Mouse (Mus musculus) limb, embryonic 14.5 days (tissue): Measurements from ENCODE around the gene Cdc42. TPM values are rescaled to one million over a fixed set of nuclear protein-coding genes. Genes with fewer than 3 reads are reported as not detected.

Source experiments
- ATAC-seq: fragments of 200-750 bp; cut with Nextera tagmentation; 2 replicates; pipeline ENCODE4 v1.8.0; 2017; ENCODE audit warnings: low read depth, moderate number of reproducible peaks, moderate TSS enrichment; ENCODE audit not compliant: low FRiP score
- DNase-seq: peaks from one replicate; pipeline ENCODE4 v3.0.0-alpha.2; 2015; ENCODE audit warnings: low spot score
- H3K27ac ChIP-seq: fragments of 300-500 bp; sonication (generic); replicated peaks from 2 replicates; pipeline ENCODE4 v1.5.1; 2014; ENCODE audit warnings: low read depth, mild to moderate bottlenecking, low read length, moderate library complexity, mixed read lengths
- H3K27me3 ChIP-seq: fragments of 300-500 bp; sonication (generic); 2 replicates; pipeline ENCODE4 v1.6.1; 2014; ENCODE audit warnings: low read length, mixed read lengths; ENCODE audit not compliant: control insufficient read depth, insufficient read depth
- H3K36me3 ChIP-seq: fragments of 300-500 bp; sonication (generic); 2 replicates; pipeline ENCODE4 v1.6.1; 2014; ENCODE audit warnings: mild to moderate bottlenecking, low read length, moderate library complexity, mixed read lengths; ENCODE audit not compliant: control insufficient read depth, insufficient read depth
- H3K4me1 ChIP-seq: fragments of 300-500 bp; sonication (generic); 2 replicates; pipeline ENCODE4 v1.6.1; 2014; ENCODE audit warnings: antibody characterized with exemption, low read length, mixed read lengths; ENCODE audit not compliant: control insufficient read depth, insufficient read depth
- H3K4me2 ChIP-seq: fragments of 300-500 bp; sonication (generic); replicated peaks from 2 replicates; pipeline ENCODE4 v1.6.1; 2014; ENCODE audit warnings: low read depth, mild to moderate bottlenecking, low read length, moderate library complexity; ENCODE audit not compliant: severe bottlenecking
- H3K4me3 ChIP-seq: fragments of 300-500 bp; sonication (generic); replicated peaks from 2 replicates; pipeline ENCODE4 v1.5.1; 2014; ENCODE audit warnings: low read length
- H3K9ac ChIP-seq: fragments of 300-500 bp; sonication (generic); 2 replicates; pipeline ENCODE4 v1.6.1; 2014; ENCODE audit warnings: mild to moderate bottlenecking, low read depth, low read length, moderate library complexity; ENCODE audit not compliant: severe bottlenecking
- H3K9me3 ChIP-seq: fragments of 300-500 bp; sonication (generic); 2 replicates; pipeline ENCODE4 v1.6.1; 2016; ENCODE audit warnings: low read length; ENCODE audit not compliant: control insufficient read depth
- POLR2A ChIP-seq: fragments of 200-500 bp; IDR thresholded peaks from 2 replicates; pipeline ENCODE4 v1.8.0; 2012; ENCODE audit warnings: inconsistent platforms, mild to moderate bottlenecking, moderate library complexity, borderline replicate concordance; ENCODE audit not compliant: insufficient read depth, insufficient read length; ENCODE audit errors: extremely low read depth
- WGBS: fragments of 180-500 bp; shearing (Covaris S2); extraction: QIAGEN DNeasy Blood & Tissue Kit; methylation state at CpG from one replicate; pipeline ENCODE4 v1.1.7; 2014; 5-methylcytosine and 5-hydroxymethylcytosine counted together
- polyA plus RNA-seq, 2 experiments: library from polyadenylated mRNA; depleted of rRNA in 1 of 2; stranded (reverse) in 1 of 2; unstranded in 1 of 2; fragments of >200 nt; fragmentation: Nextera tagmentation in 1 of 2; extraction: Ambion mirVana in 1 of 2; gene quantifications; 2 replicates each; pipeline versions ENCODE4 v1.2.1 to v1.2.3; 2012 to 2014

Cdc42 gene
- polyA plus RNA-seq, 2 experiments = 342 to 720 TPM

DNA sequence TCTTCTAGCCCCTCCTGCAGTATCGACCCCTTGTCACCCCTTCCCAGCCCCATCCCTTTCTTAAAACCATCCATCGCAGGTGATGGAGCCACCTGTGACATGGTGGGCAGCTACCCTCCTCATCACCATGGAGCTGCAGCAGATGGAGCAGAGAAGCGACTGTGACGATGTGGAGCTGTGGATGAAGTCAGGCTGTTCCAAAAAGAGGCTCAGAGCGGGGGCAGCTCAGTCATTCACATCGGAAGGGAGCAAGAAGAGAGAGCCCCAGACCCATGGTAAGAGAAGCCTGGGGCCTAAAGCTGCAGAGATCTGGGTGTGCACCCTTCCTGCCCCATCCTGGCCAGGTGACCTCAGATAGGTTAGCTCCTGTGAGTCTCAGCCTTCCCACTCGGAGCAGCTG is 53.4 kb downstream of the Cdc42 start:
- Histone ChIP-seq H3K4me1 (peaks cover 21% of the 10 kb centered on the region), H3K36me3 (no peaks in the 10 kb centered on the region), H3K27me3 (no peaks in the 10 kb centered on the region), H3K4me3 (no peak overlapping the region), H3K9ac (no peak overlapping the region), H3K27ac (no peak overlapping the region), H3K4me2 (no peak overlapping the region), H3K9me3 (no peaks in the 10 kb centered on the region)
- DNase-seq = no peak
- no peak for ATAC-seq
- TF ChIP-seq POLR2A = no peak
- 89% methylated on average over 7 of the region's 7 CpGs for WGBS

DNA sequence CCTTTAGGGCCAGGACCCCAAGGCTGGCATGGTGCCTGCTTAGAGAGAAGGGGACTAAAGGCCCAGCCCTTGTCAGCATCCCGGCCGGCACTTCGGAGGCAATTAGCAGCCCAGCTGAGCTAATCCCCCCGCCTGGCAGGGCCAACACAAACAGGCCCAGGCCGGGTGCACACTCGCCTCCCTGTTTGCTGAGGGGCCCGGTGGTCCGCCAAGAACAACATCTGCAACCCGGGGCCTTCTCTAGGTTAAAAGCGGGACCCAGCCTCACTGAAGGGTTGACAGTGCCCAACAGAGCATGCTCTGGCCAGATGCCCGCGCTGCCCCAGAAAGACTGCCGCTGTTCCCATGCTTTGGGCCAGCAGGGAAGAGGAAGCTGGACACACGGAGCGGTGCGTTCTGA is 55.9 kb downstream of the Cdc42 start:
- no peak for TF ChIP-seq POLR2A
- 55% methylated on average over 16 of the region's 16 CpGs for WGBS
- no peaks in the 10 kb centered on the region for H3K27me3 ChIP-seq
- no peak overlapping the region for H3K9ac ChIP-seq
- H3K36me3 ChIP-seq = peaks cover 6% of the 10 kb centered on the region; the same call in 1 of the 2 replicates
- H3K4me2 ChIP-seq = no peak overlapping the region
- DNase-seq (peak; percentile 53), ATAC-seq (peak; percentile 49; the same call in 1 of the 2 replicates)
- H3K4me1 ChIP-seq = peaks cover 18% of the 10 kb centered on the region
- no peaks in the 10 kb centered on the region for H3K9me3 ChIP-seq
- H3K27ac ChIP-seq = no peak overlapping the region
- H3K4me3 ChIP-seq = no peak overlapping the region

DNA sequence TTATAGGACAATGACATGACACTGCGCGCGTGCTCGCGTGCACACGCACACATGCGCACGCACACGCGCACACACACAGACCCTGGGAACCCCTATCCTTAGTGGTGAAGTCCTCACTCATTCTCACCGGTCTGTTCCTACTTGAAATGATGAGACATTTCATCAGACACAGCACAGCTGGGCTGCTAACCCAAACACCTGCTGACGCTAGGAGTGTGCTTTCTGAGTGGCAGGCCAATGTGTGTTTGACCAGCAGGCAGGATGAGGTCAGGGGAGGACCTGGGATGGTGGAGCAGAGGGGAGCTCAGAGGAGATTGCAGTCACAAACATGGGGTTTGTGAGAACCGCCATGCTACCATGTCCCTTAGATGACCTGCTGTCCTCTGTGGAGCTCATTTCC is 57.3 kb downstream of the Cdc42 start:
- Histone ChIP-seq H3K4me3 (no peak overlapping the region), H3K27ac (no peak overlapping the region), H3K9ac (no peak overlapping the region), H3K4me1 (peaks cover 7% of the 10 kb centered on the region), H3K27me3 (no peaks in the 10 kb centered on the region), H3K9me3 (no peaks in the 10 kb centered on the region), H3K4me2 (no peak overlapping the region), H3K36me3 (peaks cover 6% of the 10 kb centered on the region; the same call in 1 of the 2 replicates)
- 93% methylated on average over 13 of the region's 13 CpGs for WGBS
- no peak for ATAC-seq
- TF ChIP-seq POLR2A = no peak
- DNase-seq = no peak

DNA sequence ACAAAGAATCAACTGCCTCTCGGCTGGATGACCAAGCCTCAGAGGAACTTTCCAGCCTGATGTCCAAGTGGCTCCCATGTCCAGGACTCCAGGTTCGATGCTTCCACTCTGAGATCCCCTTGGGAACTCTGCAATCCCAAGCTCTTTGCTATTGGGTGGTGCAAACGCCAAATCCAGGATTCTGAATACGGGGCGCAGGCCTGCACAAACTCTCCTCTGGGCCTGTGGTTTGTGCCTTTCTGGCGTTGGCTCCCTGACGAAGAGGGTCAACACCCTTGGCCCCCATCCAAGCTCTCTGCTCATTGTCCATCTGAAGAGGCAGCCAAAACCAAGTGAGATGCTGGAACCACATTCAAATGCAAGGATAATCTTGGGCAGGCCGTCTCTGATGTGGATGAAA is 59.1 kb downstream of the Cdc42 start:
- peaks cover 7% of the 10 kb centered on the region for H3K4me1 ChIP-seq
- peaks cover 6% of the 10 kb centered on the region; the same call in 1 of the 2 replicates for H3K36me3 ChIP-seq
- no peak for TF ChIP-seq POLR2A
- WGBS = 89% methylated on average over 8 of the region's 8 CpGs
- H3K4me3 ChIP-seq = no peak overlapping the region
- H3K27me3 ChIP-seq = no peaks in the 10 kb centered on the region
- H3K27ac ChIP-seq = no peak overlapping the region
- H3K4me2 ChIP-seq = no peak overlapping the region
- ATAC-seq (no peak), DNase-seq (no peak)
- H3K9ac ChIP-seq = no peak overlapping the region
- no peaks in the 10 kb centered on the region for H3K9me3 ChIP-seq

DNA sequence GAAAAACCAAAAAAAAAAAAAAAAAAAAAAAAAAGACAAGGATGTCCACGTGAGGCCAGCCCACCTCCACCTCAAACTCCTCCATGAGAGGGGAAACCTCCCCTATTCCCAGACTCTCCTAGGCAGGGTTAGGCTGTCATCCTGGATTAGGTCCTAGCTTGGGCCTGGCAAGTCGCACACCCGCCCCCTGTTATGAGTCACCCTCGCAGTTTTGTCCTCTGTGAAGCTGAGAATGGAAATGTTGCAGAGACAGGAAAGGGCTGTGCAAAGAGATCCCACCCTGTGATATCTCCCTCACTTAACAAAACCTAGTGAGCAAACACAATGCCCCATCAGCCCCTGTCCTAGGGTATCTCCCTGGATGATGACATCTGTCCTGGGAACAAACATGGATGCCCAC is 59.9 kb downstream of the Cdc42 start:
- H3K27ac ChIP-seq = no peak overlapping the region
- H3K36me3 ChIP-seq = peaks cover 6% of the 10 kb centered on the region; the same call in 1 of the 2 replicates
- TF ChIP-seq POLR2A = no peak
- H3K9ac ChIP-seq = no peak overlapping the region
- H3K4me1 ChIP-seq = peaks cover 7% of the 10 kb centered on the region
- H3K4me3 ChIP-seq = no peak overlapping the region
- no peak overlapping the region for H3K4me2 ChIP-seq
- no peaks in the 10 kb centered on the region for H3K9me3 ChIP-seq
- DNase-seq (no peak), ATAC-seq (no peak)
- no peaks in the 10 kb centered on the region for H3K27me3 ChIP-seq
- 98% methylated on average over 4 of the region's 4 CpGs for WGBS

DNA sequence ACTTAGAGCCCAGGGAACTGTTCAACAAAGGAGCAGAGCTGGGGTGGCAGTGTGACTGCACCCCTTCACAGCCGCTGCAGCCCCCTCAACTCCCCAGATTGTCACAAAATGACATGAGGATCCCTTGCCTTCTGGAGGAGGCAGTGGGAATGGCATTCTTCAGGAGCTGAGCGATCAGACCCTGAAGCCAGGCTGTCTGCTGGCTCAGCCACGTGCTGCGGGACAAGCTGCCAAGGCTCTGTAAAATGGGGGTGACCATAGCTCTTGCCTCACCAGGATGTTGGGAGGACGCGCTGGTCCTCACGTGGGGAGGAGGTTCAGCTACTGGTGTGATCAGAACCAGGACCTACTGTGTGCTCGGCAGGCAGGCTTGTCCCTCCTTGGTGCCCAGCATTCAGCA is 62.6 kb downstream of the Cdc42 start:
- no peak for TF ChIP-seq POLR2A
- H3K4me2 ChIP-seq = no peak overlapping the region
- H3K9me3 ChIP-seq = no peaks in the 10 kb centered on the region
- H3K36me3 ChIP-seq = peaks cover 6% of the 10 kb centered on the region; the same call in 1 of the 2 replicates
- WGBS = 87% methylated on average over 8 of the region's 8 CpGs
- no peak overlapping the region for H3K4me3 ChIP-seq
- H3K27ac ChIP-seq = no peak overlapping the region
- DNase-seq (no peak), ATAC-seq (no peak)
- no peaks in the 10 kb centered on the region for H3K27me3 ChIP-seq
- H3K9ac ChIP-seq = peak overlapping the region; percentile 12; the same call in 1 of the 2 replicates
- H3K4me1 ChIP-seq = no peaks in the 10 kb centered on the region
